Mouse (Mus musculus) thymus, postnatal 14 days (tissue): ENCODE measurements around the gene Cdkal1.

Experiments
- DNase-seq: peaks from one replicate; pipeline ENCODE4 v3.0.0; 2021

The Cdkal1 gene

DNA sequence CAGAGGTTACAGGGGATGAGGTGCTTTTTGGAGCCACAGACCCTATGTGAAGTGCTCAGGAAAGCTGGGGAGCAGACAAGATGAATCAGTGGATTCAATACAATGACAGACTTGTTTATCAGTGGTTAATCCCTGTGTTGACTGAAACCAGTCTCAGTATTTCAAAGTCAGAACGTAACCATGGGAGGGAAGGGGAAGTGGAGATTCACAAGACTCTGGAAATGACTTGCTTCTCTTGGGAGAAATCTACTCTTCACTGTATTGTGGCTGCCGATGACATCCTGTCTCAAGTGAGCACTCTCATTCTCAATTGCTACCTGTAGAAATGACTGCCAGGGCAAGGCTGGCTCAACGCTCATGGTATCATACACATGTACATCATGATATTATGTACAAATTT lies 371.5 kb downstream of the Cdkal1 start:
- no peak for DNase-seq

DNA sequence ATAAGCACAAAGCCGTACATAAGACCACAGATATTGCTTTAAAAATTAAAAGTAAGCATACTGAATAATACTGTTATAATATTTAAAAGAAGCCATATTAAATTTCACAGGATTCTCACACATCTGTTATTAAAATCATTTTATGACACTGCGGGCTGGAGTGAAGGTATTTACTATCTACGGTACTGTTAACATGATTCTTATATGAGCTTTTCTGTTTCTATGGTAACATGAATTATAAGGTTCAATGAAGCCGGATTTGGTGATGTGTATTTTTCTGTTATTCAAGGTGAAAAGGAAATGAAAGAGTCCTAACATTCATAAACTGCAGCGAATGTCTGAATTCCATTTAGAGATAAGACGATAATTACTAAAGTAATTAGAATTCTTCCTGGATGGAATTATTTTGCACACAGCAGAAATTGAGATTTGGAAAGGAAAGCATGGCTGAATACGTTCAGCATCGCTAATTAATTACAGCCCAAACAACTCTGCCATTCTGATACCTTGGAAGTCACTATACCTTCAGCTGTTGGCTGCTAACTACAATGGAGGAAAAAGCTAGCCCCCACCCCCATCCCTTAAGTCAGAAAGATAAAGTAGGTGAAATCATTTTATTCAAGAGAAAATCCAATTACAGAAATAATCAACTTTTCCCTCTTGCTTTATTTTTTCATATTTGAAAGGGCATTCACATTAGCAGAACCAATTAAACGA lies 373.2 kb downstream of the Cdkal1 start:
- no peak for DNase-seq

DNA sequence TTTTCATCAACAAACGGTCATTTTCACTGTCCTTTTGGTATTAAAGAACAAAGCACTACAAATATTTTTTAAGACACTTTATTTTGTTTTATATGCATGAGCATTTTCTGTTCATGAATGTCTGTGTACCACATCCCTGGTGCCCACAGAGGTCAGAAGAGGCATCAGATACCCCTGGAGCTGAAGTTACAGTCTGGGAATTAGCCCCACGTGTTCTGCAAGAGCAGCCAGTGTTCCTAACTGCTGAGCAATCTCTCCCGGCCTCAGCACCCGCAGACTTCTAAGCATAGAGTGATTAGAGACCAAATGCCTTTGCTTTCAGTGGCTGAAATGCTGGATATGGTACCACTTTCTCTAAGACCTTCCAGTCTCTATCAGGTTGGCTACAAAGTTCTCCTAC lies 379.1 kb downstream of the Cdkal1 start:
- no peak for DNase-seq

DNA sequence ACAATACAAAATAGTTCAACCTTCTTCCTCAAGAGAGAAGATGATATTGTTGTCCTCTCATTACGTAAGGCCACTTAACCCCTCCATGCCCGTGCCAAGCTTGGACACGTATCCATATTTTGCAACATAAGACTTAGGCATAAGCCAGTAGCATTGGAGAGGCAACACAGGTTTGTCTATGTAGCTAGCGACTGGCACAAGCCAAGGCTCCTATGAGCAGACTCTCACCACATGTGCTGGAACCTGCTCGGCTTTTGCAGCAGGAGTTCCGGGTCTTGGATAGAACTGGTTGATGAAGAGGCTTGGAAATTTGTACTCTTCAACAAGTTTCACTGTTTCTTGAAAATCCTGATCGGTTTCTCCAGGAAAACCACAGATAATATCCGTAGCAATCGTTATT lies 381.2 kb downstream of the Cdkal1 start:
- no peak for DNase-seq

DNA sequence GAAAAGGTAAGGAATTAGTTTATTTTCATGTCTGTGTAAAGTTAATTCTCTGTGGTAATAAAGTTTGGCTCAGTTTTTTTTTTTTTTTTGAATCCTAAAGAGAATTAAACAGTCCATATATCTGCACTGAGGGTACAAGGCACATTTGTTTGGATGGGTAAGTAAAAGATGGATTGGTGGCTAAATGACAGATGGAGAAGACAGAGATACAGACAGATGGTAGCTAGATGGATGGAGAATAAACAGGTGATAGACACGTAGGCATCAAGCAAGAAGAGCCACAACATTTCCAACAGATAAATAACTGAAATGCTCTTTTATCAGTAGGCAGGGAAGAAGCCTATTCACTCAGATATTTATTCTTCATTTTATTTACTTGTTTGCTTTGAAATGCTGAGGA lies 381.7 kb downstream of the Cdkal1 start:
- DNase-seq: no peak

DNA sequence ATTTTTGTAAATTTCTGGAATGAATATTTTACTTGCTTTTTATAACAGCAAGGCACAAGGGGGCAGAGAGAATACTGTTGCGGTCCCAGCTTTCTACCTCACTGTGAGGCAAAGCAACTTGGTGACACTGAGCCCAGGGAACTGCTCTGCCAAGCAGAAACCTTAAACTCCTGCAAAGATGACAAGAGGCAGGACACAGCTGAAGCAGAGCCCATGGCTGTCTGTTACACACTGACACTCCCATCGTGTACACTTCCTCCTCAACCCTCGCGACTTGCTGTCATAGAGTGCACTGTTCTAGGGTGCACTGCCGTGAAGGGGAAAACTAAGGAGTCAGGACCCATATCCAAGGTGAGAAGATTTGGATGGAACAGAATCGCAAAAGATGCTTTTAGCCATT lies 393.2 kb downstream of the Cdkal1 start:
- no peak for DNase-seq

DNA sequence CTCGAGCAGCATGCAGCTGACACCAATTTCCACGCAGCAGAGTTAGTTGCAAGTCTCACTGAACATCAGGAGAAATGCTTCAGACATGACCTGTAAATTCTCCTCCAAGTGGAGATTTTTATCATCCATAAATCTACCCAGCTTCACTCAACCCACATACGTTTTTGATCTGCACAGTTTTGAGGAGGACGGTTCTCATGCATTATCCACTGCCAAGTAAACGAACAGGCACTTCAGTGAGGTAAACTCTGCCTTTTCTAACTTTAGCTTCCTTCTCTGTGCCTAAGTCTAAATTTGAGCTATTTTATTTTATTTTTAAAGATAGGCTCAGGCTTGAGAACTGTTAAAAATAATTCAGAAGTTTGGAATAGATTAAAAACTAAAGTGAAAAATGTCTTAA lies 394.7 kb downstream of the Cdkal1 start:
- DNase-seq: no peak

DNA sequence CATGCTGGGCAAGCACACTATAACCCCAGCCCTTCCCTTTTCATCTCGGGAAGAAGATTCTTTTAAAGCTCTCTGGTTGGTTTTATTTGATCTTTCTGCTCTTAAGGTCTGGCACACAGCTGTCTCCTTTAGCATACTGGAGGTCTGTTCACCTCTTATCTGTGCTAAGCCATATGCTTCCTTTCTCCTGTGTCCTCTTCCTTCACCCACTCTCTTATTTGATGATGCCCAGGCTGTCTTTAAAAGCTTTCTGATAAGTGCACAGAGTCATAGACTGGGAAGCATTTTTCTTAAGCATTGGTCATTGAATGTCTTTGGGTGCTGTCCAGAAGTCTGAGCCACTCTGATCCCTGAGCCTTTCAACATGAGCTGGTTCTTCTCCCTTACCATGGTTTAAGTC lies 397.1 kb downstream of the Cdkal1 start:
- DNase-seq: no peak

DNA sequence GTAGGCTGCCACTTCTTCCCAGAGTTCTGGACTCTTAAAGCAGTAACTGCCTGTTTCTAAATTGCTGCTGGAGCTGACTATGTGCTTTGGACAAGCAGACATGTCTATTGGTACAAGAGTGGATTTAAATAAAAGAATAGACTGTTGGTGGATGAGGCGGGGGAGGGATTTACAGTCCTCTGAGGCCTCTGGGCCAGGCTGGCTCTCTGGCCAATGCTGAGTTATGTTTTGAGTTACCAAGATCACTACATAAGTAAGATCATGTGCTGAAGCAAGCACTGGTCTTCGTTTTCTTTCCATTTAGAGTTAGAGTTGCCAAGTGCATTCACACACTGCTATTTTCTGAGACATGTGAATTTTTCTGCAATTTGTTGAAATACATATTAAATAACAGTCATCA lies 418.4 kb downstream of the Cdkal1 start:
- no peak for DNase-seq

DNA sequence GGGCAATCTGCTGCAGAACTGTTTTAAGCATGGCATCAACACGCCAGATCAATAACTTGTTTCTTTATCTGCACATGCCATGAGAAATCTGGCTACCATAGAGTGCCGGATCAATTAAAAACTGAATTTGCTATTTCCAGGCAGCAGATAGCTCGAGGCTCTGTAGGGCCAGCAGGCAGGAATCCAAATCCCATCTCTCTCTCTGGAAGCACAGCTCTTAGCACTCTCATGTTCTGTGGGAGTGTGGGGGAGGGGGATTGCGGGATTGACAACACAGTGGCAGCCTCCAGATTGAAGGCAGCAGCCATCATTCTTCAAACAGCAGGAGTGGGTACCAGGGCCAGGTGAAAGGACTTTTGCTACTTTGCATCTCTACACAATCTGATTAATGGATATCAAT lies 420.7 kb downstream of the Cdkal1 start:
- no peak for DNase-seq

DNA sequence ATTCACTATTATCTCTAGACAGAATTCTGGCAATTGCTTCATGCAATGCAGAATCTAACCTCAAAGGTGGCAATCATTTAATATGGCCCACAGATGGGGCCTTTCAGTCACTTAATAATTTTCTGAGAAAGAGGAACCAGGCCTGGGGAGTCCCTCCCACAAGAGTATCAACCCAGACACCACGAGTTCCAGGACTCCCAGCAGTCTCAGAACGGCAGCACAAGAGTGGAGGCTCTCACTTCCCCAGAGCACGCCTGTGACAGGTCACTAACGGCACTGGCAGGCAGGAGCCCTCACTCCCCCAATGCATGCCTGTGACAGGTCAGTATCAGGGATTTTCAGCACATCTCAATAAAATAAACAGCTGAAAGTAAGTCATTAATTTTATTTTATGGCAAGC lies 424.6 kb downstream of the Cdkal1 start:
- no peak for DNase-seq

DNA sequence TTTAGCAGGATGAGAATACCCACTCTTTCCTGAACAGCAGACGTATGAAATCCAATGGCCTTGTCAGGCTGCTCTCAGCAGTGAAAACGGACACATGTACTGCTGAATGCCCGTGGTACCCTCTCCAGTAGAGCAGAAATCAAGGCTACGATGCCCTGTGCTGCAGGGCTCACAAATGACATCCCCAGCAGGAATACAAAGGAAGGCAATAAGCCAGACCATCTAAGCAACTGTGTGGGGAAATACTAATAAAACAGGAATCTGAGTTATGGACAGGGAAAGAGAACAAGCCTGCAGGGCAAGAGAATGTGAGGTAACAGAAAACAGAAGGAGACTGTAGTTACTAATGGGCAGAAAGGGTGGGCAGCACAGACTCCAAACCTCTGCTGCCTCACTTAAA lies 425.6 kb downstream of the Cdkal1 start:
- DNase-seq: no peak

DNA sequence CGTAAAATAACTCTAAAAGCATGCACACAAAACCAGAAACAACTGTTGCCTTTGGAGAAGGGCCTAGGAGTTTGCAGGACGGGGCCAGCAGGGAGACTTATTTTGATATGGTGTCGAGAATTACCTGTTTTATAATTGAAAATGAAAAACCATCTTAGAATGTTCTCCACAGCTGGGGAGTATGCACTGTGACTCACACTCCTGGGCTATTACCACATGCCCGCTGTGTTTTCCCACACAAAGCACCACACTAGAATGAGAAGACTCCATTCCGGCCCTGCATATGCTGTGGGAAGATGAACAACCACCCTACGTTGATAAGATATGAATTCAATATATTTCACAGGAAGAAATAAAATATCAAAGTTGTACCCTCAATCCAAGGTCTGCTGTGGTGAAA lies 426.3 kb downstream of the Cdkal1 start:
- DNase-seq: no peak

DNA sequence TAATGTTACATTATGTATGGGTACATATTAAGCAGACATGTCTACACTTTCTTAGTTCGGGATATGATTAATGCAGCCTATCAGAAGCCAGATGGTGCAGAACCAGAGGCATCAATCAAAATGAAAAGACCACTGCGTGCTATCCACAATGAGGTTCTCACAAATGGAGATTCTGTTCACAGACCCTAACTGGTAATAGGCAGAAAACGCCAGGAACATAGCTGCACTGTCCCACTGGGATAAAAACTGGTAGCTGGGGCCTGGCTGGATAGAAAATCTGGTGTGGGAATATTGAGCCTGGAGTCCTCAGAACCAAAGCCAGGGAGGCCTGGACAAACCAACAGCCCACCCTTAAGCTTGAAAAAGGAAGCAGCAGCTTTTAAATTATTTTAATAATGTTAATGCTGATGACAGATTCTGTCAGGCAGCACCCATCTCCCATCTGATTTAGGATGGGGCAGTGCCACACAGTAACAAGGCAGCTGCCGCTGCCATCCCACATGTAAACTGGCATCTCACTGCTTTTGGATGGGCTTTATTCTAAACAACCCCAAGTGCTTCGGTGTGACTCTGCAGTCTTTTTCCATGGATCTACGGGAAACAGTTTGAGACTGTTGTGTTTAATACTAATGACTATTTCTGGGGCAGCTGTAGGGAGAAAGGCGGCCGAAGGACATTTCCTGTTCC lies 438.9 kb downstream of the Cdkal1 start:
- no peak for DNase-seq

DNA sequence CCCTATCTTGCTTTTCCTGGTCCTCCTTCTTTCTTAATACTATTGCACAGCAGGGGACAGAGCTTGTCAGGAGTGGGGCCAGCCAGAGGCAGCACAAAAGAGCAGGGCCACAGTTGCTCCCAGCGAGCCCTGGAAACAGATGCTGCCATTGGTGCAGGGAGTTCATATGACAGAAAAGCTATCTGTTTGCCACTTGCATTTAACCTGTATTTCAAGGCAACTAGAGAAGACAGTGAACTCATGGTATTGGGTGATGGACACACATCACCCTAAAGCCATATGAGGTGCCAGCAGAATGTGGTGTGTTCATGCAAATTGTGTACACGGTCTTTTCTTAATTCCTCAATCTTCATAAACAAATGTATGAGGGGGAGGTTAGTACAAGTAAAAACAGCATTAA lies 439.5 kb downstream of the Cdkal1 start:
- DNase-seq: no peak

DNA sequence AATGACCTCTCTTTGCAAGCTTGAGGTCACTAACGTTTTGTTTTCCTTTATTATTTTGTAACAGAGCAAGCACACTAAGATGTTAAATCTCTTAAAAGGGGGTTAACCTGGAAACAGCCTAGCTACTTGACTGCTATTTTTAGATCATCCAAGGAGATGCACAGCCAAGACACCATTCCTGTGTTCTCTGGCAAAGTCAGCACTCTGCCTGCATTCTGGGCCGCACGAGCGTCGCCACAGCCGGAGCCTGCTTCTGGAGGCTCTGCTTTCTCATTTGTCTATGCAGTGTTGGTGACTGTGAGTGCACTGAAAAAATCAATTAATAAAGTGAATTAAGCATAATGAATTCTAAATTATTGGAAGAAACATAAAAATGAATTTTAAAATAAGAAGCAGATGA lies 440.6 kb downstream of the Cdkal1 start:
- no peak for DNase-seq

DNA sequence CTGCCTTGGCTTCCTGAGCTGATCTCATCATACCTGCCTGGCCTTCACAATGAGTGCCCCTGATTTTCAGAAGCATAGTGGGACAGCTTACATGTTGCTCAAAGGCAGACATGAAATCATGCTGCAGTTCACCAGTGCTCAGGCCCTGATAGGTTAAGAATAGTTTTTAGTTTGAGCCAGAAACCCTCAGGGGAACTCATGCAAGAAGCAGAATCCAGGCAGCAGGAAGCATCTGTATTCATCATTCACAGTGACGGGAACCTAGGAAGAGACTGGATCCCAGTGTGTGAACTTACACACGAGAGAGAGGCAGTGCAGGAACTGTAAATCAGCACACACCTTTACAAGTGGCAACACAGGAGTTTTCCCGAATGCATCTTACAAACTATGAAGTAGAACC lies 441.0 kb downstream of the Cdkal1 start:
- DNase-seq: no peak

DNA sequence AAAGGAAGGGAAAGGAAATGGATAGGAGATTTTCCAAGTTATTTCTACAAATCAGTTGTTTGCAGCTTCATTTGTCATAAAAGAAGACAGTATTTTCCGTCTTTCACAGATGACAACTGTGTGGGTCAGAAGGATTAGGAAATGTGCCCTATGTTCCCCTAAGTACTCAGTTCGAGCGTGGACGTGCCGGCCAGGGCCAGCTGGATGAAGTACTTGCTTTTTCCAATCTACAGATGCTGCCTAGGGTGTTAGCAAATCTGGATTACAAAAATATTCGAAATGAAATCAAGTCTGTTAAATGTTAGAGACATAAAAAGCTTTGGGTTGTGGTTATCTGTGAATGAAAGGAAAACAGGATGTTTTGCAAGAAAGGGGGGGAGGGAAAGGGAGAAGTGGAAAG lies 444.3 kb downstream of the Cdkal1 start:
- DNase-seq: no peak

DNA sequence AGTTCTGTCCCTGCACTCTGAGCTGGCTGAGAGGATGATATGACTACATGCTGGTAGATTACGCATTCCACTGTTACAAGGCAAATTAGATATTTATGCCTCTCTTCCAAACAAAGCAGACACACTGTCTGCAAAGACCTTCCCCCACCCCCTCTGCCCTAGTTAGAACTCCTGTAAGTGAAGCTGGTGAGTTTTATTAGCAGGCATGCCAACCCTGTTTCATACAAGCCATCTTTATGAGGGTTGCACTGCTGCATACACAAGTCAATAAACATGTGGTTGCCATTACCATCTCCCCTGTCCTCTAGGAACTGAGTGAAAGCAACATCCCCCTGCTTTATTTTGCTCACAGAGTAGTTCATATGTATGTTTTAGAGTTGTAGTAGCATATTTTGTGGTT lies 447.9 kb downstream of the Cdkal1 start:
- DNase-seq: no peak

DNA sequence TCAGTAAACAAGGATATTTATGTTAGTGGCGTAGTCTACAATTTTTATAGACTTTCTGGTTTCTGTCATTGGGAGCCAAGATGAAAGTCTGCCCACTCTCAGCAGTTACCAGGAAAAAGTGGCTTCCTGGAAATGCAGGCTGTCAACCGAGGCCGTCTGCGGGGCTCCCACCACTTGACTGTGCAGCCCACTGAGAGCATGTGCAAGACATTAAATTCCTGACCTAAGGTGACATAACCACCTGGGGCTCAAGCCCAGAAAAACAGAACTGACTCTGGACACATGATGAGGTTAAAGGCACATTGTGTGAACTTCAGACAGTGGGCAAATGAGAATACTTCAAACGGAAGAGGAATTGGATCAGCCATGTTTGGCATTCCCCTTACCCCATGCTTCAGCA lies 450.2 kb downstream of the Cdkal1 start:
- DNase-seq: no peak

DNA sequence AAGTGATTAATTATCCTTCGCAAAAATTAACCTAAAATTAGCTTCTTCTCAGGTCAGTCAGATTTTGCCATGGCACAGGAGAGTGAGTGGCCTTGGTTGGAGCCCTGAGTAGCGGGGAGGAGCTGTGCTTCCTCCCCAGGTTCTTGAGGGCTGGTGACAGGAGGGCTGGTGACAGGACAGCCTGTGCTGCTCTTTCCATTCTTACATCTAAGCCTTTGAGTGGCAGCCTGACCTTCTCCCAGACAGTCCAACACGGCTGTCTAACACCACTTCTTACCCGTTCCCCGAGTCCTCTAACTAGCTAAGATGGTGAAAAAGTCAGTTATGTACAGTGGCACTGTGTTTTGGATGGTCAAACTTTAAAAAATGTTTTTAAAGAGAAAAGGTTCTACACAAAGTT lies 452.3 kb downstream of the Cdkal1 start:
- no peak for DNase-seq

DNA sequence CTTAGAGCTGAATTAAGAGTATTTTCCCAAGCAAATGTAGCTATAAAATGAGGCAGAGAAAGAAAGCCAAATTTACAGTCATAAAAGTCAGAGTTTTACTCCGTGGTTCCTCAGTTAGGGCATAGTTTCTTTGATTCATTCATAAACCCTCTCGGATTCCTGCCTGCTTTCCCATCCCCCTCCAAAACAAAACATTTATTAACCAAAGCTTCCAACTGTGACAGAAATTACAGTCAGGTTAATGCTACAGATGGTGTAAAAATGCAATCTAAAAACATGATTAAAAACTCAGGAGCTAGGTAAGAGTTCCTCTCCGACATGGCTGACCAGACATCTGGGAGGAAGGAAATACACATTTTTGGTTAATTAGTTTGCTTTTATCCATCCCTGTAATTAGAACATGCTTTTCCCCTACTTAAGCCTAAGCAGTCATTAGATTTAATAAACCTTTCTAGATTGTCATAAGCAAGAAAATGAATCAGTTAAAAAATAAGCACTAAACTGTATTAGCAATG lies 452.9 kb downstream of the Cdkal1 start:
- no peak for DNase-seq

DNA sequence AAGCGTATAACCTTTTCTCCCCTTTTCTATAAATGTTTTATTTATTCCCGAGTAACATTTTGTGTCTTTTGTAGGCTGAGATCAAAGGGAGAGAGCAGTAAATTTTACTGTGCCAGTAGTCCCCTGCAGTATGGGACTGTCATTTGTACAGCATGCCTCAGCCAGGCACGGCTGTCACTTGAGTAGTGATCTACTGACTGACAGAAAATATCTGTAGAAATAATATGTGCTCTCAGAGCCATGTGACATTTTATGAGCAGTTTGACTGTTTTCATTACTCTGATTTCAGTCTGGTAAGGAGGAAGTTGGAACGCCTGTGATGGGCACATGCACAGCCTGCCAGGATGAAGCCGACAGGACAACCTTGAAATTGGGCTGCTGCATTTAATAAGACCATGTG lies 455.6 kb downstream of the Cdkal1 start:
- DNase-seq: no peak

DNA sequence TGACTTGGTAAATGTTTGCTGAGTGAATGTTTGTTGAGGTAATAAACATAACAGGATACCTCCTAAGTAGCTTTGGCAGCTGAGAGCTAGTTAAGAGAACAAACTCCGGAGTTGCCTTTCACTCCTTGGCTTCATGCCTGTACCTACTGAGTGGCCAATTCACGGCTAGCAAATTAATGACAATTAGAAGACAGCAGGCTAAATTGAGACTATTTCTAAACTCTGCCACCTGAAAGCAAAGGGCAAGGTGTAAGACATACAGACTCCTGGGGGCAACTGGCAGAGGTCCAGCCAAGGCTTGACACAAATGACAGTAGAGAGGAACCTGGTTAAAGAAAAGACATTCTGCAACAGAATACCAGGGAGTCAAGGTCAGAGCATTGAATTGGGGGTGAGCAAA lies 457.0 kb downstream of the Cdkal1 start:
- no peak for DNase-seq

DNA sequence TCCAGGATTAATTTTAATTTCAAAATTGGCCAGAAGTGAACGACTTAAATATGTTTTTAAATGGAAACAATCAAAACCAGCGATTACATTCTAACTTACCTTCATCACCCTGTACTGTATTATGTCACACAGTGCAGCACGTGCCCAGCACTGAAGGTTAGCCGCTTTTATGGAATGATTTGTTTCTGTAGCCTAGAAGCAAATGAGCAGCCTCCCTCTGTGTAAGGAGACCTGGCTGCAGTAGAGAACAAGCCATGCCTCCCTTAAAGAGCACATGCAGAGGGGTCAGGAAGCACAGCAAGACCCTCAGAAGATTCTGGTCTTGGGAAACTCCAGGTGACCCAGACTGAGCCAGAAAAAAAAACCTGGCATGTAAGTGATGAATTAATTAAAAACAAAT lies 459.8 kb downstream of the Cdkal1 start:
- DNase-seq: no peak
